Mouse (Mus musculus): ENCODE measurements around the gene Zbtb14. TPM values are rescaled to one million over a fixed set of nuclear protein-coding genes. Genes with fewer than 3 reads are reported as not detected.

Gene Zbtb14
- polyA plus RNA-seq, 1 experiment from 2014 or later: 22.4 TPM

DNA sequence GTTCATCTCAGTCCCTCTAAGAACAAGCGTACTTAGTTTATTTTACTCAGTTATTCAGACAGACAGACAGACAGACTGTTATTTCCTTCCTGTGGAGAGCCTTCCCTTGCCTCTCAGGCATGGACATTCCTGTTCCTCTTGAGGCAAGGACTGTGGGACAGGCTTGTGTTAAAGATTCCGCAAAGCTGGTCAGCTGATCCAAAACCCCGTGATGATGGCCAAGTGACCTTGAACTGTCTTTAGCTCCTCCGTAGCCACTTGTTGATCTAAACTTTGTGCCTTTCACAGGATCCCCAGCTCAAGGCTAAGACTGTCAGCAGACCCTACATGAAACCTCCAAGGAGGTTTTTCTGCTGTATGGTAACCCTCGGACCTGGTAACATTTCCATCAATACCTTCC lies 14.3 kb downstream of the Zbtb14 start:
- Histone ChIP-seq H3K27ac (ENCODE audit: low read depth, low read length) (no peak overlapping the region), H3K27me3 (replicated peaks; ENCODE audit: control insufficient read depth, insufficient read depth, low read length) (no peaks in the 10 kb centered on the region), H3K36me3 (ENCODE audit: control insufficient read depth, insufficient read depth, low read length) (no peaks in the 10 kb centered on the region), H3K9ac (ENCODE audit: low read depth, low read length) (no peak overlapping the region), H3K4me1 (ENCODE audit: control insufficient read depth, insufficient read depth, low read depth, low read length) (no peaks in the 10 kb centered on the region), H3K9me3 (ENCODE audit: control insufficient read depth, low read length) (no peaks in the 10 kb centered on the region), H3K4me2 (ENCODE audit: low read length) (no peak overlapping the region), H3K4me3 (ENCODE audit: low read length) (no peak overlapping the region)
- WGBS: 76% methylated on average over 5 of the region's 5 CpGs
- no peak for ATAC-seq

DNA sequence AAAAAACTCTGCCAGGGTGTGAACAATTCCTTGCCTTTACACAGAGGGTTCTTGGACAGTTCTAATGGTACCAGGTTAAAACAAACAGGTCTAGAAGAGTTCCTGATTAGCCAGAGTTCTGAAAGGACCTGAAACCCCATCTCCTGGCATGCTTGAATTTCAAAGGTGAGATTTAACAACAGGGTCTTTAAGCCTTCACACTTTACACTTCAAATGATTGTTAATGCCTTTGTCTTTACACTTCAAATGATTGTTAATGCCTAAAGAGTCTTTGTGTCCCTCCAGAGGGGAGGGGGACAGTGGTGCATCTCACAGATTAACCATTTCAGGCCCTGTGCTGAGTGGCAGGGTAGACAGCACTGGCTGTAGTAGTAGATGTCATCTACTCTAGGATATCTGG lies 15.2 kb downstream of the Zbtb14 start:
- Histone ChIP-seq H3K9me3 (ENCODE audit: control insufficient read depth, low read length) (no peaks in the 10 kb centered on the region), H3K27me3 (replicated peaks; ENCODE audit: control insufficient read depth, insufficient read depth, low read length) (no peaks in the 10 kb centered on the region), H3K4me2 (ENCODE audit: low read length) (no peak overlapping the region), H3K9ac (ENCODE audit: low read depth, low read length) (no peak overlapping the region), H3K4me3 (ENCODE audit: low read length) (no peak overlapping the region), H3K27ac (ENCODE audit: low read depth, low read length) (no peak overlapping the region), H3K36me3 (ENCODE audit: control insufficient read depth, insufficient read depth, low read length) (no peaks in the 10 kb centered on the region), H3K4me1 (ENCODE audit: control insufficient read depth, insufficient read depth, low read depth, low read length) (no peaks in the 10 kb centered on the region)
- no peak for ATAC-seq

DNA sequence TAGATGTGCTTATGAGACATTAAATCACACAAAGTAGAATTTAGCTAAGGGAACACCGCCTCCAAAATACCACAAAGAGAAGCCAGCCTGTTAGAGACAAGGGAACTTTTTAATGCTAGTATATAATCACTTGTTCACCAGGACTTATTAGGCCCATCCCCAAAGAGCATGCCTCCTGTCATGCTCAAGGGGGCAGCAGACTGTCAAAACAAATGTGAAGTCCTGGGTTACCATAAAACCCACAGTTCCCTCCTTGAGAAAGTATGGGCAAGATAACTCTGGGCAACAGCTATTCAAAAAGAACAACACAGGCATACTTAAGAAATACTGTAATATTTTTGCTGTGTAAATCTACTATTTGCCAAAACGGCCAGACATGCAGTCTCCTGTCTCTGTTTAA lies 18.3 kb downstream of the Zbtb14 start:
- no peak for ATAC-seq

DNA sequence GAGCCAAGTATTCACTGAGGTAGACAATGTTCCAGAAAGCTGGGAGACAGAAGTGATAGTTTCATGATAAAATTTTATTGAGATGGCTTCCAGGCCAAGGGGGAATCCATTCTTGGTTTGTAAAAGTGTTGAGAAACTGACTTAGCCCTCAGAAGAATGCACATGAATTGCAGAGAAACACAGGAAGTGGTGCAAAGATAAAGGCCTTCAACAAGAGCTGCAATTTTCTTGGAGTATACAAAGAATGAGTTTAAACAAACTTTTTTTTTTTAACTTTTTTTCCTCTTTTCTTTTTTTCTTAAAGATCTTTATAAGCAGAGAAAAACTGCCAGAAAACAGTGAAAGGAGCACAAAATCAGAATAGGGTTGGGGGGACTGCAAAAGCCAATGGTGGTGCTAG lies 33.3 kb downstream of the Zbtb14 start:
- H3K27me3 ChIP-seq (replicated peaks; ENCODE audit: control insufficient read depth, insufficient read depth, low read length): no peaks in the 10 kb centered on the region; the same call in 1 of the 2 replicates
- H3K4me1 ChIP-seq (ENCODE audit: control insufficient read depth, insufficient read depth, low read depth, low read length): peaks cover 6% of the 10 kb centered on the region
- peak overlapping the region; percentile 83 for H3K4me2 ChIP-seq (ENCODE audit: low read length)
- peak overlapping the region; percentile 84 for H3K4me3 ChIP-seq (ENCODE audit: low read length)
- no peak overlapping the region for H3K9ac ChIP-seq (ENCODE audit: low read depth, low read length)
- no peak overlapping the region for H3K27ac ChIP-seq (ENCODE audit: low read depth, low read length)
- H3K36me3 ChIP-seq (ENCODE audit: control insufficient read depth, insufficient read depth, low read length): no peaks in the 10 kb centered on the region
- ATAC-seq: no peak
- H3K9me3 ChIP-seq (ENCODE audit: control insufficient read depth, low read length): no peaks in the 10 kb centered on the region

More for the DNA sequence above, 18.3 kb downstream of the Zbtb14 start:
- no peak overlapping the region for H3K9ac ChIP-seq (ENCODE audit: low read depth, low read length)
- H3K27me3 ChIP-seq (replicated peaks; ENCODE audit: control insufficient read depth, insufficient read depth, low read length): no peaks in the 10 kb centered on the region
- WGBS: 87% methylated on average over 2 of the region's 2 CpGs
- H3K9me3 ChIP-seq (ENCODE audit: control insufficient read depth, low read length): 0 out of 2 replicates have a peak, but pooled peaks cover 2% of the 10 kb centered on the region
- no peaks in the 10 kb centered on the region for H3K4me1 ChIP-seq (ENCODE audit: control insufficient read depth, insufficient read depth, low read depth, low read length)
- H3K4me3 ChIP-seq (ENCODE audit: low read length): no peak overlapping the region
- no peak overlapping the region for H3K4me2 ChIP-seq (ENCODE audit: low read length)
- H3K36me3 ChIP-seq (ENCODE audit: control insufficient read depth, insufficient read depth, low read length): no peaks in the 10 kb centered on the region
- no peak overlapping the region for H3K27ac ChIP-seq (ENCODE audit: low read depth, low read length)

DNA sequence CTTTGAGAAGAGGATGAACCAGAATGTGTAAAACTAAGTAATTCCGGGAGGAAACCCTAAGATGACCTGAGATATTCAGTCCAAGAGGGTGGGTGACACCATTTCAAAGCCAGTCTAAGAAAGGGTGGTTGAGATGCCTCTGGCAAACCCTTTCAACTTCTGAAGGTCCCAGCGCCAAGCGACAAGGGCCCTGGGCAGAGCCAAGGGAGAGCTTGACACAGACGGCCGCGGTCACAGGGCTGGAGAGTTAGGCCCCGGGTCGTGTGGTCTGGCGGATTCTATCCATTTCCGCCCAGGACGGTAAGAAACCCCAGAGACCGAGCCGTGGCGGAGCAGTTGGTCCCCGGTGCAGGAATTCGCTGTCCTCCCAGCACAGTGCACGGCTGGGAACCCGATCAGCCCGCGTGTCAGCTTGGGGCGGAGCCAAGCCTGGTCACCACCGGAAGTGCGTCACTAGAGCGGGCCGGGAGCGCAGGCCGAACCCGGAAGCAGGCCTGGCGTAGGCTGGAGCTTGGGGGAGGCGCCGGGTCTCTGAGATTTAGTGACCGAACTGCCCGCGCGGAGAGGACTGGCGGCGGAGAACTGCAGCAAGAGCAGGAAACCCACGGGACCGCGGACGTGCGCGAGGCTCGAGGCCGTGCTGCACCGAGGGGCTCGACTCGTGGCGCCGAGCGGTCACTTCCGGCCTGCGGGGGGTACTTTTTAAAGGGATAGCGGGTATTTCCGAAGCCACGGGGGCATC lies 34.2 kb downstream of the Zbtb14 start:
- Histone ChIP-seq H3K4me3 (ENCODE audit: low read length) (peak overlapping the region; percentile 84), H3K4me2 (ENCODE audit: low read length) (peak overlapping the region; percentile 83)
- ATAC-seq: peak; percentile 100

DNA sequence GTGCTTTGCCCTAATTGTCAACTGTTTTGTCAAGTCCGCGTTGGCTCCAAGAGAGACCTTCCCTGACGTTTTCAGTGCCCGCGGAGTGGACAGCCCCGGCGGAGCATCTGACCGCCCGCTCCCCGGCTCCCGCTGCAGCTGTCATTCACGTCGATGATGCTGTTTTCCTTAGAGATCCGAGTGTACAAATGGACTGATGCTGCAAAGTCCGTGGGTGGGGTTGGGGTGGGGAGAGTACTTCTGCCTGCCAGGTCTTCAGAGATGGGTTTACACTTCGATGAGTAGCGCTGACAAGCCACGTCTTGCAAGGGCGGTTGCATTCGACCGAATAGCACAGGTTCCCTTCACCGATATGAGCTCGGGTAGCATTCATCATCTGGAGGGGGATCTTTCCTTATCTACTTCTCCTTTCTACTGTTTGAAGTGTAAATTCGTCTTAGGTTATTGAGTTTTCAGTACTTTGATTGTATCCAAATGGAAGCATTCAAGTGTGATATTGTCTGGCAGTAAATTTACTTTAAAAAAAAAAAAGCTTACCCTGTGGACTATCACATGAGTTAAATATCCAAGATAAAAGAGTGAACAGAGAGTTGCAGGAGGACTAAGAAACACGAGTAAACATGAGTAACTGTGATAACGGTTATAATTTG lies 35.0 kb downstream of the Zbtb14 start:
- 4% methylated on average over 26 of the region's 26 CpGs for WGBS
- no peak; the same call in 1 of the 2 replicates for ATAC-seq
- peak overlapping the region; percentile 84 for H3K4me3 ChIP-seq (ENCODE audit: low read length)

More for the DNA sequence above, 34.2 kb downstream of the Zbtb14 start:
- H3K9me3 ChIP-seq (ENCODE audit: control insufficient read depth, low read length): no peaks in the 10 kb centered on the region
- under 1% methylated on average over 56 of the region's 56 CpGs for WGBS
- no peaks in the 10 kb centered on the region for H3K27me3 ChIP-seq (replicated peaks; ENCODE audit: control insufficient read depth, insufficient read depth, low read length)
- peak overlapping the region; percentile 91 for H3K9ac ChIP-seq (ENCODE audit: low read depth, low read length)
- H3K36me3 ChIP-seq (ENCODE audit: control insufficient read depth, insufficient read depth, low read length): no peaks in the 10 kb centered on the region
- peak overlapping the region; percentile 96 for H3K27ac ChIP-seq (ENCODE audit: low read depth, low read length)
- H3K4me1 ChIP-seq (ENCODE audit: control insufficient read depth, insufficient read depth, low read depth, low read length): peaks cover 6% of the 10 kb centered on the region

DNA sequence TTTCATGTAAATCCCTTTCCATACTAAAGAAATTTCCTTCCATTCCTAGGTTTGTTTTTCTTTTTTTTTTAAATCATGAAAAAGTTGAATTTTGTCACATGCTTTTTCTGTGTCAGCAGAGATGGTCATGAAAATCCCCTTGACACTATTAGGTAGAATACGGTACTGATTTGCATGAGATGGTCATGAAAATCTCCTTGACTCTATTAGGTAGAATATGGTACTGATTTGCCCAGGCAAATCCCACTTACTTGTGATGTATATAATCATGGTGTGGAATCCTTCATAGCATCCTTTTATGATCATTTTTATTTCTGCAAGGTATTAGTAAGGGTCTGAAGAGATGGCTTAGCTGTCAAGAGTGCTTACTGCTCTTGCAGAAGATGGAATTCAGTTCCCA lies 38.7 kb downstream of the Zbtb14 start:
- 10% methylated on average over 1 of the region's 1 CpGs for WGBS

More for the DNA sequence above, 35.0 kb downstream of the Zbtb14 start:
- H3K4me2 ChIP-seq (ENCODE audit: low read length): peak overlapping the region; percentile 61
- no peaks in the 10 kb centered on the region for H3K36me3 ChIP-seq (ENCODE audit: control insufficient read depth, insufficient read depth, low read length)
- peak overlapping the region; percentile 91 for H3K9ac ChIP-seq (ENCODE audit: low read depth, low read length)
- no peaks in the 10 kb centered on the region for H3K27me3 ChIP-seq (replicated peaks; ENCODE audit: control insufficient read depth, insufficient read depth, low read length)
- H3K9me3 ChIP-seq (ENCODE audit: control insufficient read depth, low read length): no peaks in the 10 kb centered on the region
- peak overlapping the region; percentile 96 for H3K27ac ChIP-seq (ENCODE audit: low read depth, low read length)
- peaks cover 6% of the 10 kb centered on the region for H3K4me1 ChIP-seq (ENCODE audit: control insufficient read depth, insufficient read depth, low read depth, low read length)

GRCm38 (mm10) chr17:69437836-69438235 lies 55.0 kb downstream of the Zbtb14 start:
- Histone ChIP-seq H3K36me3 (ENCODE audit: control insufficient read depth, insufficient read depth, low read length) (no peaks in the 10 kb centered on the region), H3K27ac (ENCODE audit: low read depth, low read length) (no peak overlapping the region), H3K9ac (ENCODE audit: low read depth, low read length) (no peak overlapping the region), H3K9me3 (ENCODE audit: control insufficient read depth, low read length) (no peaks in the 10 kb centered on the region), H3K27me3 (replicated peaks; ENCODE audit: control insufficient read depth, insufficient read depth, low read length) (peaks cover 25% of the 10 kb centered on the region), H3K4me2 (ENCODE audit: low read length) (no peak overlapping the region), H3K4me1 (ENCODE audit: control insufficient read depth, insufficient read depth, low read depth, low read length) (peaks cover 10% of the 10 kb centered on the region), H3K4me3 (ENCODE audit: low read length) (no peak overlapping the region)
- ATAC-seq: no peak
- 77% methylated on average over 5 of the region's 5 CpGs for WGBS

More for the DNA sequence above, 38.7 kb downstream of the Zbtb14 start:
- Histone ChIP-seq H3K4me1 (ENCODE audit: control insufficient read depth, insufficient read depth, low read depth, low read length) (peaks cover 3% of the 10 kb centered on the region), H3K36me3 (ENCODE audit: control insufficient read depth, insufficient read depth, low read length) (no peaks in the 10 kb centered on the region), H3K9me3 (ENCODE audit: control insufficient read depth, low read length) (no peaks in the 10 kb centered on the region), H3K27ac (ENCODE audit: low read depth, low read length) (no peak overlapping the region), H3K4me2 (ENCODE audit: low read length) (no peak overlapping the region), H3K9ac (ENCODE audit: low read depth, low read length) (no peak overlapping the region), H3K27me3 (replicated peaks; ENCODE audit: control insufficient read depth, insufficient read depth, low read length) (no peaks in the 10 kb centered on the region), H3K4me3 (ENCODE audit: low read length) (no peak overlapping the region)
- ATAC-seq: no peak

DNA sequence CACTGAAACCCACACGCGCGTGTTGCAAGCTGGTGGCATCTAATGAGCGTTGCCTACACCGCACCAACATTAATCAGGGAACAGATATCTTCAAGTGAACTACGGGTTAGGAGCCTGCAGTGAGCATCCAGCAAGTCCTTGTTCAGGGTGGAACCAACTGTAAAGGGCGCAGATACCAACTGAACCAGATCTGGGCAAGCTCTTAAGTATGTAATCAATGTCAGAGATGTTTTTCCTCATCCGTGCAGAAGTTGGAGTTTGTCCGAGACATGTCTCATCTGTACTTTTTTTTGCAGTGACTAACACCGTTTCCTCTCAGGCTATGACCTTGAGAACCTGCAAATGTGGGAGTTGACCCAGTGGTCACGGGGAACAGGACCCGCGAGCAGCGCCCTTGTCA lies 55.6 kb downstream of the Zbtb14 start:
- H3K36me3 ChIP-seq (ENCODE audit: control insufficient read depth, insufficient read depth, low read length): no peaks in the 10 kb centered on the region
- H3K27me3 ChIP-seq (replicated peaks; ENCODE audit: control insufficient read depth, insufficient read depth, low read length): peaks cover 25% of the 10 kb centered on the region
- no peak for ATAC-seq
- H3K9ac ChIP-seq (ENCODE audit: low read depth, low read length): no peak overlapping the region
- peak overlapping the region; percentile 97 for H3K4me2 ChIP-seq (ENCODE audit: low read length)
- WGBS: 36% methylated on average over 14 of the region's 14 CpGs
- peak overlapping the region; percentile 64 for H3K4me3 ChIP-seq (ENCODE audit: low read length)
- H3K9me3 ChIP-seq (ENCODE audit: control insufficient read depth, low read length): no peaks in the 10 kb centered on the region
- peaks cover 10% of the 10 kb centered on the region for H3K4me1 ChIP-seq (ENCODE audit: control insufficient read depth, insufficient read depth, low read depth, low read length)
- H3K27ac ChIP-seq (ENCODE audit: low read depth, low read length): no peak overlapping the region

Data from hindbrain, embryonic 16.5 days (tissue).